Mouse (Mus musculus): ENCODE data around the gene Specc1.
A peak's percentile ranks its signal among the peaks of the same experiment; 100 is the strongest.

The Specc1 gene

DNA sequence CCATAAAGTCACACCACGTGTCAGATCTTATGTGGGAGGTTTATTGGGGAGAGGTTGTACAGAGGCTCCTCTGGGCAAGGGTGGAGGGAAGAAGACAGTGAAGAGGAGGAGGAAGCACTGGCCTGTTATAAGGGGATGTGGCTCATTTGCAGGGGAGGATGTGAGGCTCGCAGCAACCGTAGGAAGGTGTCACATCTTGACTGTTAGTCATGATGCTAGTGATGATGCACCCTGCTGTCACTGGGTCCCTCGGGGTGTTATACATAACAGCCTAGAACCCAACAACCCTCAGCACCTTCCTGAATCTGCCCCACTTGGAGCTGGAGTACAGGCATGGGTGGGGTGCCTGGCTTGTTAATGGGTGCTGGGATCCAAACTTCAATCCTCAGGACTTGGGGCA, 94.9 kb downstream of the Specc1 start:
- DNase-seq: no peak

DNA sequence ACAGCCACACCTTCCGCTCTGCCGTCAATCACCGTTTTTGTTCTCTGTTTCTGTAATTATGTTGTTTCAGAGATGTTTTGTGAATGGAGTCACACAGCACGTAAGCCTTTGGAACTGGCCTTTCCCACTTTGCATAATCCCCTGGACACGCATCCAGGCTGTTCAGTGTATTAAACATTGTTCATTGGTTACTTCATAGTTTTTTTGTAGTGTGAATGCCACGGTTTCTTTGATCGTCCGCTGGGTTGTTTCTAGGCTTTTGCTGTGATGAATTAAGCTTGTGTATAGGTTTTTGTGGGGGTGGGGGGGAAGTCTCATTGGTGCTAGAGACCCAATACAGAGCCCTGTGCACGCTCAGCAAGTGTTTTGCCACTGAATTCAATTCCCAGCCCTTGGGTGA, 97.4 kb downstream of the Specc1 start:
- DNase-seq: no peak

DNA sequence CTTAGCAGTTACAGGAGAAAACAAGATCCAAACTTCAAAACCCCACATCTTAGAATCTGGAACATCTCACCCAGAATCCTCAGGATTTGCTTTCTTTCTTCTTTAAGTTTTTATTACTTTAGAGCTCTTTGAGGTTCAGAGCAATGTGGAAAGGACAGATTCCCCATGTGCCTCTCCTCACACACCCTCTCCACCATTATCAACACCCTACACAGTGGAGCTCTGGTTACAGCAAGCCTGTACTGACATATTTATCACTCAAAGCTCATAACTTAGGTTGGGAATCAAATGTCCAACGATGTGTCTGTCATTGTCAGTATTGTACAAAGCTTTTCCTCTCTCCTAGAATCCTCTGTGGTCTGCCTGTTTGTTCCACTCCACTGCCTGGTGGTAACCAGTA, 108.0 kb downstream of the Specc1 start:
- DNase-seq: no peak

DNA sequence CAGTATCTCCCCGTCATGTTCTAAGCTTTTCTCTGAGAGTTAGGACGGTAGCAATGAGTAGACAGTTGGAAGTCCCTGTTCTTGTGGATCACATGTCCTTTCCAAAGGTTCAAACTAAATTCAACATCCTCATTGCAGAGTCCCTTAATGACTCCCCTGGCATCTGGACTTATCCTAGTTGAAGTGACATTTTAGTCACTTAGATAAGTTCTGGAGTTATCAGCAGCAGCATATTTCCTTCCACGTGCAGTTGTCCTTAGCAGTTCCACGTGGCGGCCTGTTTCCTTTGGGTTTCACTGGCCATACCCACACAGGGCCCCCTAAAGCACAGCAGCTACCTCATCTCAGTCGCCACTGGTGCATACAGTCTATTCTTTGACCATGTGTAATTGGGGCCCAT, 109.1 kb downstream of the Specc1 start:
- DNase-seq: no peak

DNA sequence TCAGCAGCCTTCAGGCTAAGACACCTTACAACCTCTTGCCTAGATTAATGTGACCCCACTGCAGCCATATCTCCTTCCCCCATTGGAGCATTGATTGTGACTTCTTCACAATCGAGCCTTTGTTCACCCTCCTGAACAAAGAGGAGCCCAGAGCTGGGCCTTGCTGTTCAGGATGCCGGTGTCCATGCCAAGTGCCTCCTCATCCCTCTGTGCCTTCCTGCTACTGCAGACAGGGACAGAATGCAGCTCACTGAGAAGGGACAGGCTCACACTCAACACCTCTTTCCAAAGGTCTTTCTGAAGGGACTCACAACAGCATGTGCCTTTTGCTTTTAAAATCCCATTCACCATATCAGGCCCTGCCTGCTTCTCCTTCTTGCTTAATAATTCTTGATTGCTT, 113.0 kb downstream of the Specc1 start:
- DNase-seq: no peak

DNA sequence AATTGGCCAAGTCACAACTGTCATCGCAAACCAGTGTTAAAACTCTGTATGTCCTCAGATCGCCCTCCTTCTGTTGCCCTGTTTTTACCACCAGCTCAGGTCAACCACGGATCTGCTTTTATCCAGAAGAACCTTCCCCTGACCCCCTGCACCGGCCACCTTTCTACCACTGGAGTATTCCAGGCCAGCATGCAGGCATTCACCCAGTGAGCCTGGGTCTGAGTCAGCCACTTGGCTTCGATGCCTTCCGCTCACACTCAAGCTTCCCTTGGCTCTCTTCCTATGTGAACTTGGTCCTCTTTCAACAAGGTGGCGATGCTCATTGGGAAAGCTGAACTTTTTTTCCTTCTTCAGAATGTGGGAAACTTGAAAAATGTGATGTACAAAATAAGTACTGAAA, 113.6 kb downstream of the Specc1 start:
- no peak for DNase-seq

DNA sequence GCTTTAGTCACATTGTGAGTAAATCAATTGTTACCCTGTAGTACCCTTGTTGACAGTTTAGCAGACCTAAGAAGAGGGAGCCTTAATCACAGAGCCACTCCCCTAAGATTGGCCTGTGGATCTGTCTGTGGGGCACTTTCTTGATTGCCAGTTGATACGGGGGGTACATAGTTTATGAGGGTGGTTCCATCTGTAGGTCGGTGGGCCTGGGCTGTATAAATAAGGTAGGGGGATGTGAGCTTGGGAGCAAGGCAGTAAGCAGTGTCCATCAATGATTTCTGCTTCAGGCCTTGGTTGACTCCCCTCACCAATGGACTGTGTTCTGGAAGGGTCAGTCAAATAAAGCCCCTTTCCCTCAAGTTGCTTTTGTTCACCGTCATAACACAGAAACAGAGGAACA, 115.8 kb downstream of the Specc1 start:
- no peak for DNase-seq

DNA sequence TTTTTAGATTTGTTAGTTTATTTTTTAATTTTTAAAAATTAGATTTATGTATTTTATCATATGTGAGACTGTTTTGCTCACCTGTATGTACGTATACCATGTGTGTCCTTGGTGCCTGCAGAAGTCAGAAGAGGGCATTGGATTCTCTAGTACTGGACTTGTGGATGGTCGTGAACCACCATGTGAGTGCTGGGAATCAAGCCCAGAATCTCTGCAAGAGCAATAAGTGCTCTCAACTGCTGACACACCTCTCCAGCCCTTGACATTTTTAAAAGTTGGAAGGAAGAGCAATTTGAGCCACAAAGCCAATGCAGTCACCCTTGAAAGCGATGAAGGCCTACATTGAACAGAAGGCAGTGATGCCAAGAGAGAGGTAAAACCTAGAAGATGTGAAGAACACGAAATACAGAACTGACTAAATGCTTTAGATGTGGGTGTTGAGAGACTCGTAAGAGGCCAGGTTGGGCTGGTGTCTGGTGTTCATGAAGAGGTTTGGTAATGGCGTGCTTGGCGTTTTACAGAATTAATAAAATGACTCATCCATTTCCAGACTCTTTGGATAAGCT, 117.1 kb downstream of the Specc1 start:
- DNase-seq: no peak

DNA sequence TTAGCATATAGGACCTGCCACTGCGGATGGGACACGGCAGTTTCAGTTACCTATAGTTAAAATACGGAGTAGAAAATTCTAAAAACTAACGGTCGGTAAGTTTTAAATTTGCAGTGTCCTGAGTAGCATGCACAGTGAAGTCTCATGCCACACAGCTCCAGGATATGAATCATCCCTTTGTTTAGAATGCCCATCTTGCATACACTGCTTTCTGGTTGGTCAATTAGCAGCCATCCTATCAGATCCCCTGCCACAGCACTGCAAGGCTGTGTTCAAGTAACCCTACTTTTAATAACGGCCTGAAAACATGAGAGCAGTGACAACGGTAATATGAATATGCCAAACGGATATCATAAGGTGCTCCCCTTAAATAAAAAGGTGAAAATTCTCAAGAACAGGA, 118.0 kb downstream of the Specc1 start:
- no peak for DNase-seq

DNA sequence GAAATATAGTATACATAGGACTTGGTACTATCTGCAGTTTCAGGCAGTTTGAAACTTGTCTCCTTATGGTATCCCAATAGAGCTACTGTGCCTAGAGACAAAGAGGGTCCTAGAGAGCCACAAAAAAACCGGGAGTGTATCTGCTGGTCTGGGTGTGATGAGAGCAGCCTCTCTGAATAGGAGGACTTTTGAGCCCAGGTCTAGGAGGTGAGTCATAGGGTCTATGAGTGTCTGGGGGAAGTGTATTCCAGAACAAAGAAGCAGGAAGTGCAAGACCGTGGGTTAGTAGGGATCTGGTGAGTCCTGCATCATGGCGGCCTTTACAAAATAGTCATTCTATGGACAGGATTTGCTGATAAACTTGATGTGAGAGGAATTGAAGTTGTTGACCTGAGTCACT, 118.5 kb downstream of the Specc1 start:
- DNase-seq: no peak

DNA sequence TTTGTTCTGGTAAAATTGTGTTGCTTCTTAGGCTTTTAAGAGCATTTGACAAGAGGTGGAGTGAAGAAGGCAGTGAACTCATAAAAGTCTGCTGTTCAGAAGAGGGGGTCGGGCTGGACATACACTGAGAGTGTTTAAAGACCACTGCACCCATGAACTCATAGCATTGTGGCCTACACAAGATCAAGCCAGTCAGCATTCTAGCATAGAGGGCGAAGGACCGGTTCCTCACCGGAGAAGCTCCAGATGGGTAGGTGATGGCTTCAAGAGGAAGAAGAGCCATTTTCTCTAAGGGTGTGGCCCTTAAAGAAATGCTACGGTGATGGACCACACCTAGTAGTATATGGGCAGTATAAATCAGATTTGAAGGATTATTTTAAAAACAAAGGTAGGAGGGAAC, 119.0 kb downstream of the Specc1 start:
- no peak for DNase-seq

DNA sequence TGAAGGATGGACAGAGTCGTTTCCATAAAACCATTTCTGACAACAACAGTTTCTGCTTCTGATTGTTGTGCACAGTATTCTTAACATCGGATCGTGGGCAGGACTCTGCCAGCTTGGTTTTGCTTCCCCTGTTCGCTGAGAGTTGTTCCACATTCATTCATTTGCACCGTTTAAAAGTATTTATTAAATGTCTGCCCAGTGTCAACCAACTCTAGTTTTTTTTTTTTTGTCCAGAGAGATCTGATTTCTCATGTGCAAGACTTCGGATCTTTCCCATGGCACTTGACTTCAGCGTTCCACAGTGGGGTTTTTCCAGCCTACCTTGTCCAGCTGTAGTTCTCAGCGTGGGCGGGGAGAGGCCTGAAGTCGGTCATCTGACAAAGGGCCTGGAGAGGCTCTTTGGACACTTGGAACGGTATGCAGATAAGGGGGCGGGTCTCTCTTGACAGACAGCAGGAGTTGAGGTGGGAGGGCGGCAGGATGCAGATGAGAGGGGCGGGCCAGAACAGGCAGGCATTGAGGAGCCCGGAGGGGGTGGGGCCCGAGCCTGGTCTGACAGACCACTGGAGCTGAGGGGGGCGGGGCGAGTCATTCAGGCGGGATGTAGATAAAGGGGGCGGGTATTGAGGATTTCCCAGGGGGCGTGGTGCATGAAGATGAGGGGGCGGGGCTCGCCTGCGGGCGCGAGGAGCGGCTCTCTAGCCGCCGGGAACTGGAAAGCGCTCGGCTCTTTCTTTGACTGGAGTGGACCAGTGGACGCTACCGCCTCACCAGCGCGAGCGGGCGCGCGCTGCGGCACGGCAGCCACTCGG, 120.0 kb downstream of the Specc1 start:
- DNase-seq: peak; percentile 95

DNA sequence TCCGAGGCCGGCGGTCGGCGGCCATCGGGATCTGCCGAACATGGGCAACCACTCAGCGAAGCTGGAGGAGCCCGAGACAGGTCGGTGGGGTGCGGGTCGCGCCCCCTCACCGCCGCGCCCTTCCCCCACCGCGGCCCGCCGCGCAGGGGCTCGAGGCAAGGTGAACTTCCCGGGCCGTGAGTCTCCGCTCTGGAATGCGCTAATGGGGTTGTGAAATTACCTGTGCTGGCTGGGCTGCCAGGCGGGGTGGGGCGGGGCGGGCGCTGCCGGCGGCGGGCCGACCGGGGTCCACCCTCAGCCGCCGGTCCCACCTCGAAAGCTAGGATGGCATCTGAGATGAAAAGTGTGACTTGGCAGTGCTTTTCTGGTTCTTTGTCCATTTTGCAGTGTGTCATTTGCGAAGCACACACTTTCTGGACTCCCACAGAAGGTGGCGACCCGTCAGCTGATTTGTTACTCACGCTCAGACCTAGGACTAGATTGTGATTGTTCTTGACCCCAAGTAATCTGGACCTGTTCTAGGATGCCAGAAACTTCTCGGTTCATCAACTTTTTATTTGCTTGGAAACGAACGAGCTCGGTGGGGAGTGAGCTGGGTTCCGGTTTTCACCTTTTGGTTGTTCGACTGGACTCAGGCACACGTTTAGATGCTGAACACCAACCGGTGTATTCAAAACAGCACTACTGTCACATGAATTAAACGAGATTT, 120.7 kb downstream of the Specc1 start:
- no peak for DNase-seq

DNA sequence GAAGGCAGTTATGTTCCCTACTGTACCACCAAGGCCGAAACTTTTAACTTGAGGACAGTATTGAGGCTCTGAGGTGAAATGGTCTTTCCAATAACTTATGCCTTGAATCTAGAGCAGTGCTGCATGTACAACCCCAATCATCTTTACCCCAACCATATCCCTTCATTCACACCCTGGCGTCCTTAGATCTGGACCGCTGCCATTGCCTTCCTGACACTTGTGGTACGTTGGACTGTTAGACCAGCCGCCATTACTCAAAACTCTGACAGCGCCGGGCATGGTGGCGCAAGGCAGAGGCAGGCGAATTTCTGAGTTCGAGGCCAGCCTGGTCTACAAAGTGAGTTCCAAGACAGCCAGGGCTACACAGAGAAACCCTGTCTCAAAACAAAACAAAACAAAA, 121.8 kb downstream of the Specc1 start:
- no peak for DNase-seq

DNA sequence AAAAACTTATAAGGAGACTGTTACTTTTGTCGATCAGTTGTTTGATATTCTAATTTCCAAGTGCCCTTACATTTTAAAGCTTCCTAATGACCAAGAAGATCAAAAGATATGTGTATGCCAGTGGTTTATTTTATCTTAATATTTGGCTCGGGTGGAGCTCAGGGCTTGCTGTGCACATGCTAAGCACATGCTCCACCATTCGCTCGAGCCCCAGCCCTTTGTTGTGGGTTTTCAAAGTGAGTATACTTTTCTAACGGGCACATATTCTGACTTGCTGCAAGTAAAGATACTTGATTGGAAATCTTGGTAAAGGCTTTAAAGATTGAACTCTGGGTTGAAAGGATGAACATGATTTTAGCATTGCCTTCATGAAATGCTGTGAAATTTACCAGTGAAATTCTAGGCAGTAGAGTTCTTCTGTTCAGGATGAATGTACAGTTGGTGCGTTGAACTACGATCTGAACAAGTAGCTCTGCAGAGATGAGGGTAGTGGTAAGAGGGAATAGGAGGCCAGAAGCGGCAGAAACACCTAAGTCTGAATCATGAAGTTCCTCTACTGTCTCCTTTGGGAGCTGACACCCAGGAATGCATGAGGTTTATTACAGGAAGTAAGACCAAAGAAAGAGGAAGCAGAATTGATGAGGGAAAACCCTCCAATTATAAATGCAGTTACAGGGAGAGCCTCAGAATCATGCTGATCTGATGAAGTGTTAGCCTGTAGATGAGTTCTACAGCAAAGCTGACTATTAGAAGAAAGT, 122.7 kb downstream of the Specc1 start:
- no peak for DNase-seq

DNA sequence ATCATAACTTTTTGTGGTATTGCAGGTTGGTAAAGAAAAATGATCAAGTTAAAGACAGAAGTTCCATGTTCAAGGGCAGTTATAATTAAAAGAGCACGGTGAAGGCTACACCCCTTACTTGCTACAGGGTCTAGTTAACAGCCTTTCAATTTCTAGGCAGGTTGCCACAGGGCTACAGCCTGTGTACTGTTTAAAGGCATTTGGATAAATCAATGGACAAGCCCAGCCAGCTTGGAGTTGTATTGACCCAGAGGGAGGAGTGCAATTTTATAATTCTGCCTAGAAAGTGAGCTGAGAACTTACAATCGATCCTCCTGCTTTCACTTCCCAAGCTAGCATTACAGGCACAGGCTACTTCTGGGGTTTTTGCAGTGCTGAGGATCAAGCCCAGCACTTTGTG, 123.9 kb downstream of the Specc1 start:
- DNase-seq: no peak

DNA sequence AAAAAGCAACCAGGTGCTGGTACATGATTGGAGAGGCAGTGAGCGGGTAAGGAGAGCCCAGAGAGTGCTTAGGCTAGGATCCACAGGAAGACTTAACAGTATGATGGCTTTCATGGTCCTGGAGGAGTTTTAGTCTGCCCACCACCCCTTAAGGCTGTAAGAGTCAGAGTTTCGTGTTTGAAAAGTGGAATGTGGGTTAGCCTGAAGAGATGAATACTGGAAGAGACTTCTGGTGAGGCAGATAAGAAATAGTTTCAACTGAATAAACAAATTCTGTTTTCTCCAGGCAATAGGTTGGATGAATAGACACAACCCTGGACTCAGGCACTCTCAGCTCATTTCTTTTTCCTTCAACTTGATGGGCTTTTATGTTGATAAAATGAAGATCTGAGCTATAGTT, 130.1 kb downstream of the Specc1 start:
- DNase-seq: no peak

DNA sequence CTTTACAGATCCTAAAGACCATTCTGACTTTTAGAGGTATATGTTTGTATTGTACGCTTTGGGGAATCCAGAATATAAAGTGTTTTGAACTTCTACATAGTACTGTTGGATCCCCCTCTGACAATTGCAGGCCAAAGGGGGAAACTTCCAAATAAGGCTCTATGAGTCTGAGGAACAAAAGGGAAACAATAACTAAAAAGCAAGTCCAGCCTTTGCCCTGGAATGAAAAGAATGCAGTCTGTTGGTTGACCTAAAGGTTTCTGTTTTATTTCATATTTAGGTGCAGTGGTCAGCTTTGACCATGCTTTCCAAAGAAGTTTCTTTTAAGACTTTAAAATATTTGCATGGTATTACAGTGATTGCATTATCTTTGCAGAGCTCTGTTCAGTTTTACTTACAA, 130.5 kb downstream of the Specc1 start:
- no peak for DNase-seq

DNA sequence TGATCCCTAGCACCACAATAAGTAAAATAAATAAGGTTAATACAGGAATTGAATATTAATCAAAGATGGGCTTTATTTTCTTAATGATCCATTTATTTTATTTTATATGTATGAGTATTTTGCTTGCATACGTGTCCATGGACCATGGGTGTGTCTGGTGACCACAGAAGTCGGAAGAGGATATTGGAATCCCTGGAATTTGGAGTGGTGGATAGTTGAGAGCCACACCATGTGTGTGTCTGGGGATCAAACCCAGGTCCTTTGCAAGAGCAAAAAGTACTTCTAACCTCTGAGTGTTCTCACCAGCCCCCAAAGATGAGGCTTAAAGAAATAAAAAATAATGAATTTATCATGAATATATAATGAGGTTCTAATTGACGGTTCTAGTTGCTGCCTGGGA, 132.1 kb downstream of the Specc1 start:
- DNase-seq: no peak

DNA sequence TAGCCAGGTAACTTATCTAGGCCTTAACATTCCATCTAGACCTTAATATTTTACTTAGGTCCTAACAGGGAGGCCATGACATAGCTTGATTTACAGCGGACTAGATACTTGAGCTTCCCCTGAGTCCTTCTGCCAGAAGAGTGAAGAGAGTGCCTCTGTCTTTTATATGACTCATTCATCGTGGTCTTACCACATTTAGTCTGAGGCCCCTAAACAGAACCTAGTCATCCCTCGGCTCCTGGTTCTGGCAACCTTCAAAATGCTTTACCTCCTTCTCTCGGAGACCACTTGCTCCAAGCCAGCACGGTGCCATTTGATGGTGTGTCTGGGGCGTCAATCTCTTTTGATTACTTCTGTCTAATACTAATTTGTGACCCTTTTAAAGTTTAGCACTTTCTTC, 133.8 kb downstream of the Specc1 start:
- no peak for DNase-seq

DNA sequence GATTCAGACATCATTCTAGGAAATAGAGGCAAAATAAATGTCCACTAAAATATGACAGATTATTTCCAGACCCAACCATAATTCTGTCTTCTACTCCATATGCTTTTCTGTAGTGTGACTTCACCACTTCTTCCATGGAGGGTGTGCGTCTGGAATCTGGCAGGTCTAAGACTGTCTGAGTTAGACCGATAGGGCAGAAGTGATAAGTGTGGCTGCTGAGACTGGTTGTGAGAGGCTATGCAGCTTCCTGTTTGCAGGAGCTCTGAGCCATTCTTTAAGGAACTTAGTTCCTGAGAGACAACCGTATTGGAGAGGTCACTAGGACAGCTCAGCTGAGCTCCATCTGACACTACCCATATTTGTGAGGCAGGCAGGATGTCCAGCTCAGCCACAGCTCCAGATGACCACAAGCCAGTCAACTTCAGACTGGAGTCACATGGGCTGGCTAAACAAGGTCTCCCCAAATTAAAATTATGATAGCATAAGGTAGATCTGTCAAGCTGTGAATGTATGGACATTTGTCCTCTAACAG, 146.9 kb downstream of the Specc1 start:
- no peak for DNase-seq

DNA sequence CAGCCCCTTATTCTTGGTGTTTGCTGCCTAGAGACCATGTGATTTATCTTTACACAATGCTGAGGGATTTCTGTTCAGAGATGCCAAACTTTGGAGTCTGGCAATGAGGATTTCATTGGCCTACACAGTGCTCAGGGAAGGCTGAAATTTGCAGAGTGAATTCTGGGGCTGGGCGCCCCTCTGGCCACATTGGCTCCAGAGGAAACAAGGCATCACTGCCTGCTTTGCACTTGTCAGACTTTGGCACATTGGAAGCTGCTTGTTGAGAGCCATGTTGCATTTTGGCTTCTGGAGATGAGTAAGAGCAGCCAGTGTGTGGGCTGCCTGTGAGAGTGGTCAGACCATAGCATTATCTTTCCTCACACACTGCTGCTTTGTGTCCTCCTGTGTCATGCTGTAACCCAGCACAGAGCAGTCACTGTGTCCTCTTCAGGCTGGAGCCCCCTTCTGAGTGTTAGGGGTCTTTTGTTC, 149.9 kb downstream of the Specc1 start:
- peak; percentile 12 for DNase-seq

DNA sequence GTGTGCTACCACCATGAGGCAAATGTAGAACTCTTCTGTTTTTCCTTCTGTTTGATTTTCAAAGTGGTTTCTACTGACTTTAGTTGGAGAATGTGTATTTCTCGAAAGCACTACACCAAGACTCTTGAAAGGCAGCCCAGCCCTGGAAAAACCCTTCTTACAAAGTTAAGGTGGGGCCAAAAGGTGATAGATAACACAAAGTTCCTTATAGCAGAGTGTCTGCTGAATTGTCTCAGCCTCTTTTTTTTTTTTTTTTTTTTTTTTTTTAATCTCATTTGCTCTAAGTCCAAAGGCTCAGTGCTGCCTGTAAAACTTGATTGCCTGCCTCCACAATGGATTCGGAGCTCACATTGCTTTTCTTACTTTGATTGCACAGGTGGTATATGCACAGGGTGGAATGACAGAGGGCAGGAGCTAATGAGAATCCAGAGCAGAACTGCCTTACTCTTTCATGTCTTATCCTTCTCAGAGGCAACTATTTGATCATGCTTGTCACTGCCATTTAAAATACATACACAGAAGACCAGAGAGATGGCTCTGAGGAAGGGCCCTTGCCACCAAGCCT, 150.8 kb downstream of the Specc1 start:
- DNase-seq: no peak
